Mouse (Mus musculus) heart, embryonic 15.5 days (tissue): ENCODE data around the gene Nat8f4. TPM values are rescaled to one million over a fixed set of nuclear protein-coding genes. Genes with fewer than 3 reads are reported as not detected.
A peak's percentile ranks its signal among the peaks of the same experiment; 100 is the strongest.
"Not testable (repeated sequence)": the region's sequence is repeated elsewhere in the genome, so short reads cannot be mapped to it uniquely, and the experiment has no call there.

Experiments used
- ATAC-seq: fragments of 200-750 bp; cut with Nextera tagmentation; replicated peaks from 2 replicates; pipeline ENCODE4 v1.8.0; 2017; ENCODE audit warnings: low read depth, moderate TSS enrichment; ENCODE audit not compliant: insufficient number of reproducible peaks, insufficient read depth, low FRiP score
- H3K27ac ChIP-seq: fragments of 300-500 bp; sonication (generic); 2 replicates; pipeline ENCODE4 v1.5.1; 2015; ENCODE audit warnings: mild to moderate bottlenecking, inconsistent platforms
- H3K27me3 ChIP-seq: fragments of 300-500 bp; sonication (generic); 2 replicates; pipeline ENCODE4 v1.6.1; 2015; ENCODE audit warnings: inconsistent platforms
- H3K36me3 ChIP-seq: fragments of 300-500 bp; sonication (generic); 2 replicates; pipeline ENCODE4 v1.6.1; 2015; ENCODE audit warnings: mild to moderate bottlenecking, inconsistent platforms
- H3K4me1 ChIP-seq: fragments of 300-500 bp; sonication (generic); replicated peaks from 2 replicates; pipeline ENCODE4 v1.6.1; 2015; ENCODE audit warnings: inconsistent platforms
- H3K4me2 ChIP-seq: fragments of 300-500 bp; sonication (generic); 2 replicates; pipeline ENCODE4 v1.6.1; 2015; ENCODE audit warnings: inconsistent platforms, mild to moderate bottlenecking, moderate library complexity
- H3K4me3 ChIP-seq: fragments of 300-500 bp; sonication (generic); 2 replicates; pipeline ENCODE4 v1.5.1; 2015; ENCODE audit warnings: mild to moderate bottlenecking, inconsistent platforms
- H3K9ac ChIP-seq: fragments of 300-500 bp; sonication (generic); 2 replicates; pipeline ENCODE4 v1.6.1; 2015; ENCODE audit warnings: mild to moderate bottlenecking, inconsistent platforms
- H3K9me3 ChIP-seq: fragments of 300-500 bp; sonication (generic); replicated peaks from 2 replicates; pipeline ENCODE4 v1.6.1; 2016; ENCODE audit warnings: inconsistent platforms
- WGBS: fragments of 180-500 bp; shearing (Covaris S2); methylation state at CpG from one replicate; pipeline ENCODE4 v1.1.7; 2015; ENCODE audit warnings: mixed read lengths; 5-methylcytosine and 5-hydroxymethylcytosine counted together
- polyA plus RNA-seq: library from polyadenylated mRNA; unstranded; fragments of >200 nt; fragmentation: Nextera tagmentation; extraction: Ambion mirVana; gene quantifications from 2 replicates; pipeline ENCODE4 v1.2.1, GENCODE M21; 2015

The Nat8f4 gene
- 2.0 TPM in 2 replicates for polyA plus RNA-seq

DNA sequence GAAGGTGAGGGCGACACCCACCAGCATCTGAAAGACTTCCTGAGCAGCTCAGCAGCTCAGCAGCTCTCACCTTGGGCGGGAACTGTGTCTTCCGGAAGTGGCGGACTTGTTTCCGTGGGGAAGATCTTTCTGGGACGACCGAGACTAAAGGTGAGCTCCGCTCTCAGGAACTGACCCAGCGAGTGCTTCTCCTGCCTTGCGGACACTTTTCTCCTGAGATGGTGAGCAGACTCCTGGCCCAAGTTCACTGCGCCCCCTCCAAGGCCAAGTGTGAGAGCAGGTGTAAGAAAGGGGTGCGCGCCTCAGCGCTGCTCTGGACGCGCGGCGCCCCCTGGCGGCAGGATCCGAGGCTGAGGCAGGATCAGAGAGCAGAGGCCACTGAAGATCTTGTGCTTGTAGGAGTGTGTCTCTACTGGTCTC, at the start of gene Nat8f4:
Gene Nat8f4 (minus strand): TSS at position 243 of the 420 bp plus-strand sequence.
- 0 out of 2 replicates have a peak, but pooled peaks have one; percentile 30 for ATAC-seq
- H3K27ac ChIP-seq, H3K27me3 ChIP-seq, H3K9me3 ChIP-seq, H3K36me3 ChIP-seq, H3K4me1 ChIP-seq, H3K9ac ChIP-seq: not testable (repeated sequence)
- peak within 1 kb of the TSS; percentile 45 for H3K4me3 ChIP-seq
- 14% methylated on average over 20 of the region's 20 CpGs for WGBS
- peak within 1 kb of the TSS; percentile 58 for H3K4me2 ChIP-seq

DNA sequence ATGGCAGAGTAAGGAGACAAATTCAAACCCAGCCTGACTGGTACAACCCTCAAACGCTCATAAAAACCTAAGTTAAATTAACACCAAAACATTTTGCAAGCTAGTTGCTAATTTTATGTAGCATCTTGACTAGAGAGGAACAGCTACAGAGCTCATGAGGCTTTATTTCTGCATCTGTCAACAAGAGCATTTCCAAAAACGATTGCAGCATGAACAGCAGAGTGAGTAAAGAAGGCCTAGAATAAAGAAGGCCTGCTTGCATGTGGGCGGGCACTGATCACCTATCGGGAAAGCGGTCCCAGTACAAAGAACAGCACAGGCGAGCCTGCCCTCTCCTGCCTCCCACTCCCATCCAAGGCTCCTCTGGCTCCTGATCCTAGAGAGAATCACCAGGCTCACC, 43.9 kb upstream of the Nat8f4 start:
- Histone ChIP-seq H3K27ac (no peak overlapping the region), H3K4me3 (no peak overlapping the region), H3K36me3 (peaks cover 94% of the 10 kb centered on the region), H3K9me3 (no peaks in the 10 kb centered on the region), H3K4me1 (no peaks in the 10 kb centered on the region), H3K9ac (no peak overlapping the region), H3K27me3 (no peaks in the 10 kb centered on the region), H3K4me2 (no peak overlapping the region)
- no peak for ATAC-seq
- 87% methylated on average over 6 of the region's 6 CpGs for whole genome bisulfite sequencing

- Histone ChIP-seq H3K9me3 (no peaks in the 10 kb centered on the region), H3K4me3 (no peak overlapping the region), H3K4me1 (peaks cover 2% of the 10 kb centered on the region), H3K27me3 (no peaks in the 10 kb centered on the region), H3K27ac (no peak overlapping the region), H3K36me3 (peaks cover 51% of the 10 kb centered on the region), H3K9ac (no peak overlapping the region), H3K4me2 (no peak overlapping the region)
- 95% methylated on average over 3 of the region's 3 CpGs for WGBS
- ATAC-seq: no peak
Measured at GRCm38 (mm10) chr6:85942469-85942868, 37.8 kb upstream of the Nat8f4 start.

DNA sequence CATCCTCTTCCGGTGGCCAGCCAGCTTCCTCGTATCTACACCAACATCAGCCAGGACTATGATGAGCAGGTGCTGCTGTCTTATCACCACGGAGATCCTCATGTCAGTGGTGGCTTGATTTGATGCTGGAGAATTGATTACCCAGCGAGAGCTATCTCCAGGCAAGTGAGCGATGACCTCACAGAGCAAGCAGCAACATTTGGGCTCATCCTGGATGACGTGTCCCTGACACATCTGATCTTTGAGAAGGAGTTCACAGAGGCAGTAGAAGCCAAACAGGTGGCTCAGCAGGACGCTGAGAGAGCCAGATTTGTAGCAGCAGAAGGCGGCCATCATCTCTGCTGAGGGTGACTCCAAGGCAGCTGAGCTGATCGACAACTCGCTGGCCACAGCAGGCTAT, 34.0 kb upstream of the Nat8f4 start:
- no peaks in the 10 kb centered on the region for H3K27me3 ChIP-seq
- no peak for ATAC-seq
- peaks cover 13% of the 10 kb centered on the region for H3K36me3 ChIP-seq
- WGBS: 59% methylated on average over 10 of the region's 10 CpGs
- H3K4me3 ChIP-seq: no peak overlapping the region
- no peak overlapping the region for H3K9ac ChIP-seq
- peaks cover 12% of the 10 kb centered on the region for H3K4me1 ChIP-seq
- no peaks in the 10 kb centered on the region for H3K9me3 ChIP-seq
- no peak overlapping the region for H3K27ac ChIP-seq
- H3K4me2 ChIP-seq: no peak overlapping the region

DNA sequence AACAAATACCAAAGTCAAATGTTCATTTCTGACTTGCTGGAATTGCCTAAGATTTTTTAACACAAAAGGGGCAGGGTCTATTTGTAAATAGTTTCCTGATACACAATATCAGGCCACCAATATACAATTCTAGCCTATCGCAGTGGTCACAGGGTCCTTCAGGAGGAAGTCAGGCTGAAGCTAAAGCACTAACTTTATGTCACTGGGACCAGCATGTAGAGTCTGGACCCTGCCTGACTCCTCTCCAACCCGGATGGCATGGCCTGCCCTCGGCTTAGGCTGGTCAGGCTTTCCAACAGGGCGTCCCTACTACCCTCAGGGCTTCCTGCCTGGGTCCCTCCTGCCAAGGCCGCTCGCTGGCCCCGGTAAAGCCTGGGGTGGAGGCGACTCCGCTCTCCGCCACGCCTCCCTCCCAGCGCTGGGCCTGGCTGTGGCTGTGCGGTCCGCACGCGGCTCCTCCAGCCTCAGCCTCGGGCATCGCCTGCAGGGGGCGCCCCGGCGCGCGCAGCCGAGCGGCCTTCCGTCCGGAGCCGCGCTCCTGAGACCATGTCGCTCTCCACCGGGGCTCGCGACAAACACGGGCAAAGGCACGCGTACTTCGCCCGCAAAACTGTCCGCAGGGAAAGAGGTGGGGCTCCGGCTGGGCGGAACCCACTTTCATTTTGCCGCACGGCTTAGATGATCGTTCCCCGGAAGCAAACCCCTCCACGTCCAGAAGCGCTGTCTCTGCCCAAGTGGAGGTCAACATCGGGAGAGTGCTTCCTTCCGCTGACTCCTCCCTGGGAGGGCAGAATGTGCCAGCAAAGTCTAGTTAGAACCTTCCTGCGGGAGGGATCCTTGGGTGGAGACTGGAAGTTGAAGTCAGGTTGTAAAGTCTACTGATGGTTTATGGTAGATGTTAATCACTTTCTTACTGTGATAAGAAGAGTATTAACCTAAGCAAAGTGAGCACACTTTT, 32.1 kb upstream of the Nat8f4 start:
- H3K4me3 ChIP-seq: peak overlapping the region; percentile 61
- WGBS: under 1% methylated on average over 50 of the region's 50 CpGs
- H3K36me3 ChIP-seq, H3K9me3 ChIP-seq, H3K27me3 ChIP-seq: not testable (repeated sequence)
- H3K27ac ChIP-seq: peak overlapping the region; percentile 84
- H3K9ac ChIP-seq: peak overlapping the region; percentile 63
- H3K4me1 ChIP-seq: peaks cover 12% of the 10 kb centered on the region
- H3K4me2 ChIP-seq: peak overlapping the region; percentile 79
- ATAC-seq: peak; percentile 95

DNA sequence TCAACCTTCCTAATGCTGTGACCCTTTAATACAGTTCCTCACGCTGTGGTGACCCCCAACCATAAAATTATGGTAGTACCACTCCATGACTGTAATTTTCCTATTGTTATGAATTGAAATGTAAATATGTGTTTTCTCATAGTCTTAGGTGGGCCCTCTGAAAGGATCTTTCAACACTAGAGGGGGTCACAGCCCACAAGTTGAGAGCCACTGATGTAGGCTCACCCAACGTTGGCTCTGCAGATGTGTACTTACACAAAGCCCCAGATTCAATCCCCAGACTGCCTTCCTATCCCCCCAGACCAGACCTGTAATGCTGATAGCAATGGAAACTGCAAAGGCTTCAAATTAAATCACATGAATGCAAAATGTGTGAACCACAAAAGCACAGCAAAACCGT, 31.0 kb upstream of the Nat8f4 start:
- no peak for ATAC-seq
- H3K9ac ChIP-seq: no peak overlapping the region
- WGBS: 70% methylated on average over 3 of the region's 3 CpGs
- H3K27ac ChIP-seq: no peak overlapping the region
- H3K4me2 ChIP-seq: no peak overlapping the region
- no peaks in the 10 kb centered on the region for H3K27me3 ChIP-seq
- H3K36me3 ChIP-seq: no peaks in the 10 kb centered on the region
- H3K4me1 ChIP-seq: peaks cover 12% of the 10 kb centered on the region
- no peaks in the 10 kb centered on the region for H3K9me3 ChIP-seq
- H3K4me3 ChIP-seq: no peak overlapping the region

DNA sequence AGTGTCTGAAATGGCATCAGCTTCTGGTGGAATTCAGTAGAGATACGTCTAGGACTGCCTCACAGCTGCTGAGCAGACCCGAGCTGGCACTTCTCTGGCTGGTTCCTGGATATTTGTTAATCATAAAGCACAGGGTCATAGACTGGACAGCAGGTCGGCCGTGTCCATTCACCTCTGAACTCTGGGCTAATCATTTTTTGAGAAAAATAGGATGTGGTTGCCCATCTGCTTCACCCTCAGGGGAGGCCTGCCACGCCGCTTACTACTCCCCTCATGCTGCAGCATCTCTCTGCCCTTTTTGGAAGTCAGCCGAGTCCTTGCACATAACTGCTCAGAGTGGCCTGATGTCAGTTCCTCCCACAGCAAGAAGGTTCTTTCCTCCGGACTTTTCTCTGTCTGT, 29.4 kb upstream of the Nat8f4 start:
- WGBS: 78% methylated on average over 8 of the region's 8 CpGs
- H3K36me3 ChIP-seq: peaks cover 7% of the 10 kb centered on the region
- peaks cover 12% of the 10 kb centered on the region for H3K4me1 ChIP-seq
- no peak overlapping the region for H3K27ac ChIP-seq
- ATAC-seq: no peak
- no peak overlapping the region for H3K4me2 ChIP-seq
- no peaks in the 10 kb centered on the region for H3K9me3 ChIP-seq
- no peak overlapping the region for H3K4me3 ChIP-seq
- H3K9ac ChIP-seq: no peak overlapping the region
- H3K27me3 ChIP-seq: no peaks in the 10 kb centered on the region

GRCm38 (mm10) chr6:85929312-85929711, 24.6 kb upstream of the Nat8f4 start:
- H3K4me3 ChIP-seq: no peak overlapping the region
- no peak for ATAC-seq
- no peak overlapping the region for H3K27ac ChIP-seq
- H3K27me3 ChIP-seq: no peaks in the 10 kb centered on the region
- H3K4me1 ChIP-seq: no peaks in the 10 kb centered on the region
- H3K9me3 ChIP-seq: no peaks in the 10 kb centered on the region
- peaks cover 44% of the 10 kb centered on the region for H3K36me3 ChIP-seq
- WGBS: 76% methylated on average over 1 of the region's 1 CpGs
- no peak overlapping the region for H3K4me2 ChIP-seq
- H3K9ac ChIP-seq: no peak overlapping the region

GRCm38 (mm10) chr6:85927476-85928464, 23.1 kb upstream of the Nat8f4 start:
- no peak for ATAC-seq
- Histone ChIP-seq H3K4me3 (no peak overlapping the region), H3K9ac (no peak overlapping the region), H3K4me2 (no peak overlapping the region), H3K27ac (no peak overlapping the region), H3K36me3 (peaks cover 45% of the 10 kb centered on the region), H3K9me3 (no peaks in the 10 kb centered on the region), H3K4me1 (no peaks in the 10 kb centered on the region), H3K27me3 (no peaks in the 10 kb centered on the region)
- 85% methylated on average over 9 of the region's 9 CpGs for WGBS

DNA sequence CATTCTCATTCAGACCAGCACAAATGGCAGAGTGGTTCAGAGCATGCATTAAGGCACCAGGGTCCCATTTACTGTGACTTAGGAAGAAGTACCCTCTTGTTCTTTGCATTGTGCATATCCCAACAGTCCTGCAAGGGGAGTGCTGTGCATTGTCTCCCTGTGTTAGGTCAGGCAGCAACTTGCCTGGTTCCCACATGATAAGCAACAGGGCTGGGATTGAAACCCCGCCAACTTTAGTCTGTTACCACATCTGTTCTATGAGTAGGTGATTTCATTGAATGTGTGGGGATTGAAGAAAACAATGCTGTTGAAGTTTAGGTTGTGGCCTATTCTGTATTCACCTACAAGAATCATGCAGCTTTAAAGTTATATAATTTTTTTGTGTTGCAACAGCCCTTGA, 22.0 kb upstream of the Nat8f4 start:
- no peak overlapping the region for H3K4me2 ChIP-seq
- ATAC-seq: no peak
- H3K27ac ChIP-seq: no peak overlapping the region
- no peak overlapping the region for H3K9ac ChIP-seq
- no peak overlapping the region for H3K4me3 ChIP-seq
- 74% methylated on average over 1 of the region's 1 CpGs for WGBS
- no peaks in the 10 kb centered on the region for H3K4me1 ChIP-seq
- H3K36me3 ChIP-seq: peaks cover 50% of the 10 kb centered on the region
- H3K9me3 ChIP-seq: no peaks in the 10 kb centered on the region
- no peaks in the 10 kb centered on the region for H3K27me3 ChIP-seq

GRCm38 (mm10) chr6:85923643-85924042, 19.0 kb upstream of the Nat8f4 start:
- Histone ChIP-seq H3K9ac (no peak overlapping the region), H3K4me2 (no peak overlapping the region), H3K36me3 (peaks cover 43% of the 10 kb centered on the region), H3K27ac (no peak overlapping the region), H3K27me3 (no peaks in the 10 kb centered on the region), H3K4me3 (no peak overlapping the region), H3K4me1 (no peaks in the 10 kb centered on the region), H3K9me3 (no peaks in the 10 kb centered on the region)
- ATAC-seq: no peak
- 89% methylated on average over 1 of the region's 1 CpGs for WGBS
